Comparison of ENCODE assay signal across 14 mouse cellular contexts in genomic region chr11:31902251-31903001, GRCm38 (mm10). TPM values are rescaled to one million over a fixed set of nuclear protein-coding genes. Genes with fewer than 3 reads are reported as not detected.
DNase-seq lines count a peak whose midpoint lies in the region; ATAC-seq and TF ChIP-seq lines count a peak whose summit lies in the region.
"Had no signal": no experiment of that assay in that cellular context is flagged by ENCODE, and none has a peak within 500 bp of the region (broad histone marks: within the 10 kb centered on the region; RNA-seq: fewer than 3 reads in every experiment).

No protein-coding gene starts in this region.

- DNase-seq in liver, adult 2 months (ENCODE audit: extremely low read depth, low read depth, low spot score): peak; percentile 55
- DNase-seq in liver: no peak
- no peak for DNase-seq in ovary, postnatal 14 days (ENCODE audit: low spot score)
- DNase-seq in left cerebral cortex, adult 9 months (ENCODE audit: low spot score in 2 of 2): no peak
- DNase-seq in cerebellum, adult 2 months: no peak
- DNase-seq: adrenal gland, adult 8-10 months; cerebellum, adult 9-11 months; lung, adult 2 months; thymus, adult 18-20 months had no signal

- no peak for TF ChIP-seq CTCF in liver, adult 2 months (IDR thresholded peaks at IDR 0.05; ENCODE audit: low read depth, low read length)
- no peak for TF ChIP-seq CTCF in cerebellum, adult 2 months (IDR thresholded peaks at IDR 0.05; ENCODE audit: borderline replicate concordance, insufficient read depth, low read depth, low read length)

- WGBS in liver, adult 2 months: 69% methylated on average over 1 of the region's 1 CpGs
- whole genome bisulfite sequencing in heart, embryonic 15.5 days: 16% methylated on average over 1 of the region's 1 CpGs
- 50% methylated on average over 1 of the region's 1 CpGs for WGBS in liver, embryonic 12.5 days (ENCODE audit: insufficient replicate concordance)
- WGBS in cerebellum, adult 2 months: 45% methylated on average over 1 of the region's 1 CpGs

- TF ChIP-seq POLR2A in liver, adult 2 months (IDR thresholded peaks at IDR 0.05; ENCODE audit: extremely low read depth, insufficient read depth, low read length): no peak
- no peak for TF ChIP-seq POLR2A in cerebellum, adult 2 months (IDR thresholded peaks at IDR 0.05; ENCODE audit: borderline replicate concordance, insufficient read depth, low read length)

- H3K36me3 ChIP-seq in liver, adult 2 months (ENCODE audit: control insufficient read depth, insufficient read depth, low read length): peaks cover 24% of the 10 kb centered on the region
- no peaks in the 10 kb centered on the region for H3K36me3 ChIP-seq in heart, embryonic 15.5 days
- peaks cover 68% of the 10 kb centered on the region for H3K36me3 ChIP-seq in liver, embryonic 12.5 days
- H3K36me3 ChIP-seq: kidney, embryonic 15.5 days had no signal

- peak; percentile 60; the same call in 1 of the 2 replicates for ATAC-seq in heart, embryonic 15.5 days (replicated peaks; ENCODE audit: insufficient number of reproducible peaks, insufficient read depth, low FRiP score, low read depth)
- no peak for ATAC-seq in liver, embryonic 12.5 days
- ATAC-seq: CD4-positive, CD25-positive, alpha-beta regulatory T cell, adult 4 months; forebrain, embryonic 16.5 days had no signal

- 0 out of 2 replicates have a peak overlapping the region, but pooled peaks have one; percentile 23 for H3K27ac ChIP-seq in liver, adult 2 months (replicated peaks; ENCODE audit: insufficient read depth, low read depth, low read length)
- peak overlapping the region; percentile 76 for H3K27ac ChIP-seq in heart, embryonic 15.5 days
- peak overlapping the region; percentile 48; the same call in 1 of the 2 replicates for H3K27ac ChIP-seq in liver, embryonic 12.5 days
- H3K27ac ChIP-seq in cerebellum, adult 2 months (ENCODE audit: insufficient read depth, low read length): no peak overlapping the region

- H3K9ac ChIP-seq in liver, adult 2 months (ENCODE audit: low read depth, low read length): no peak overlapping the region
- H3K9ac ChIP-seq in heart, embryonic 15.5 days: no peak overlapping the region
- no peak overlapping the region for H3K9ac ChIP-seq in liver, embryonic 12.5 days
- H3K9ac ChIP-seq: kidney, embryonic 15.5 days had no signal

- H3K27me3 ChIP-seq in liver, adult 2 months (ENCODE audit: control insufficient read depth, insufficient read depth, low read length): no peaks in the 10 kb centered on the region
- H3K27me3 ChIP-seq in heart, embryonic 15.5 days: no peaks in the 10 kb centered on the region
- H3K27me3 ChIP-seq in liver, embryonic 12.5 days (replicated peaks): no peaks in the 10 kb centered on the region
- H3K27me3 ChIP-seq in cerebellum, adult 2 months (ENCODE audit: control insufficient read depth, insufficient read depth, low read length): no peaks in the 10 kb centered on the region
- H3K27me3 ChIP-seq: kidney, embryonic 15.5 days had no signal

- H3K79me2 ChIP-seq in liver, adult 2 months (ENCODE audit: control insufficient read depth, insufficient read depth, low read length): peaks cover 18% of the 10 kb centered on the region

- no peak overlapping the region for H3K4me3 ChIP-seq in liver, adult 2 months (ENCODE audit: insufficient read depth, low read depth, low read length)
- no peak overlapping the region for H3K4me3 ChIP-seq in heart, embryonic 15.5 days
- H3K4me3 ChIP-seq in liver, embryonic 12.5 days: no peak overlapping the region
- H3K4me3 ChIP-seq in cerebellum, adult 2 months (replicated peaks; ENCODE audit: insufficient read depth, low read depth, low read length): no peak overlapping the region
- H3K4me3 ChIP-seq: kidney, embryonic 15.5 days had no signal

- peaks cover 46% of the 10 kb centered on the region for H3K4me1 ChIP-seq in liver, adult 2 months (ENCODE audit: control insufficient read depth, insufficient read depth, low read length)
- peaks cover 48% of the 10 kb centered on the region for H3K4me1 ChIP-seq in heart, embryonic 15.5 days (replicated peaks)
- peaks cover 64% of the 10 kb centered on the region for H3K4me1 ChIP-seq in liver, embryonic 12.5 days
- peaks cover 22% of the 10 kb centered on the region; the same call in 1 of the 2 replicates for H3K4me1 ChIP-seq in cerebellum, adult 2 months (ENCODE audit: control insufficient read depth, insufficient read depth, low read length)

- H3K4me2 ChIP-seq in heart, embryonic 15.5 days: no peak overlapping the region
- no peak overlapping the region for H3K4me2 ChIP-seq in liver, embryonic 12.5 days
- H3K4me2 ChIP-seq: kidney, embryonic 15.5 days had no signal

- H3K9me3 ChIP-seq in heart, embryonic 15.5 days (replicated peaks): no peaks in the 10 kb centered on the region
- no peaks in the 10 kb centered on the region for H3K9me3 ChIP-seq in liver, embryonic 12.5 days (replicated peaks)
- H3K9me3 ChIP-seq: kidney, embryonic 15.5 days had no signal

RNA-seq across cellular contexts. Expression of gene Cpeb4, which starts 30.4 kb away (rescaled TPM):
- 30.6 and 37.0 TPM in 2 replicates for total RNA-seq in liver, adult 2 months (2014; rRNA removed)
- 9.0 and 10.3 TPM in 2 replicates for polyA plus RNA-seq in liver, adult 2 months (2012; rRNA removed)
- 5.9 and 6.4 TPM in 2 replicates for polyA plus RNA-seq in heart, embryonic 15.5 days (2015; fragmentation: Nextera tagmentation; extraction: Ambion mirVana)
- polyA plus RNA-seq in liver, embryonic 12.5 days (2016; fragmentation: Nextera tagmentation; extraction: Ambion mirVana): 21.5 and 24.7 TPM in 2 replicates
- polyA plus RNA-seq in cerebellum, adult 2 months (2012; rRNA removed): 58.0 and 69.3 TPM in 2 replicates
